Mouse (Mus musculus) macrophage (primary cell): ENCODE data around the gene Lrrn1. TPM values are rescaled to one million over a fixed set of nuclear protein-coding genes. Genes with fewer than 3 reads are reported as not detected.

Experiments used
- H3K27ac ChIP-seq: fragments of 350-480 bp; formaldehyde crosslinking; 2 replicates; pipeline ENCODE4 v1.9.0; 2021
- H3K36me3 ChIP-seq: fragments of 350-480 bp; formaldehyde crosslinking; 2 replicates; pipeline ENCODE4 v1.9.0; 2021; ENCODE audit errors: inconsistent target
- H3K4me3 ChIP-seq: fragments of 350-480 bp; formaldehyde crosslinking; 2 replicates; pipeline ENCODE4 v1.9.0; 2021; ENCODE audit errors: inconsistent target
- H3K79me2 ChIP-seq: fragments of 350-480 bp; formaldehyde crosslinking; 2 replicates; pipeline ENCODE4 v1.9.0; 2021; ENCODE audit errors: inconsistent target
- WGBS: methylation state at CpG from one replicate; pipeline ENCODE4 v1.1.7; 2026; ENCODE audit warnings: inconsistent platforms; ENCODE audit not compliant: missing documents; 5-methylcytosine and 5-hydroxymethylcytosine counted together
- polyA plus RNA-seq: library from polyadenylated mRNA; stranded (reverse); fragments of 250-400 nt; gene quantifications from 3 replicates; pipeline ENCODE4 v1.2.4, GENCODE M21; 2018; ENCODE audit warnings: inconsistent platforms

Gene Lrrn1
- polyA plus RNA-seq, 1 experiment from 2014 or later = not detected

GRCm38 (mm10) chr6:107555364-107555763 is 25.8 kb downstream of the Lrrn1 start:
- no peak overlapping the region for H3K4me3 ChIP-seq
- H3K79me2 ChIP-seq = no peaks in the 10 kb centered on the region
- 90% methylated on average over 5 of the region's 5 CpGs for WGBS
- no peak overlapping the region for H3K27ac ChIP-seq
- no peaks in the 10 kb centered on the region for H3K36me3 ChIP-seq

GRCm38 (mm10) chr6:107556996-107557395 is 27.4 kb downstream of the Lrrn1 start:
- Histone ChIP-seq H3K4me3 (no peak overlapping the region), H3K36me3 (no peaks in the 10 kb centered on the region), H3K27ac (no peak overlapping the region), H3K79me2 (no peaks in the 10 kb centered on the region)
- WGBS = 65% methylated on average over 3 of the region's 3 CpGs

- Histone ChIP-seq H3K79me2 (no peaks in the 10 kb centered on the region), H3K4me3 (no peak overlapping the region)
- WGBS = 87% methylated on average over 3 of the region's 3 CpGs
Measured at GRCm38 (mm10) chr6:107557806-107558205, 28.2 kb downstream of the Lrrn1 start.

GRCm38 (mm10) chr6:107562255-107562654 is 32.7 kb downstream of the Lrrn1 start:
- WGBS = 82% methylated on average over 2 of the region's 2 CpGs
- Histone ChIP-seq H3K4me3 (no peak overlapping the region), H3K27ac (no peak overlapping the region), H3K36me3 (no peaks in the 10 kb centered on the region), H3K79me2 (no peaks in the 10 kb centered on the region)

More at GRCm38 (mm10) chr6:107557806-107558205, 28.2 kb downstream of the Lrrn1 start:
- H3K27ac ChIP-seq = no peak overlapping the region
- H3K36me3 ChIP-seq = no peaks in the 10 kb centered on the region

GRCm38 (mm10) chr6:107566944-107567634 is 37.5 kb downstream of the Lrrn1 start:
- 71% methylated on average over 12 of the region's 12 CpGs for WGBS
- H3K27ac ChIP-seq = no peak overlapping the region
- H3K4me3 ChIP-seq = no peak overlapping the region

GRCm38 (mm10) chr6:107574561-107574960 is 45.0 kb downstream of the Lrrn1 start:
- WGBS = 84% methylated on average over 3 of the region's 3 CpGs
- H3K4me3 ChIP-seq = no peak overlapping the region
- no peaks in the 10 kb centered on the region for H3K36me3 ChIP-seq
- no peaks in the 10 kb centered on the region for H3K79me2 ChIP-seq
- no peak overlapping the region for H3K27ac ChIP-seq

More at GRCm38 (mm10) chr6:107566944-107567634, 37.5 kb downstream of the Lrrn1 start:
- no peaks in the 10 kb centered on the region for H3K36me3 ChIP-seq
- H3K79me2 ChIP-seq = no peaks in the 10 kb centered on the region

GRCm38 (mm10) chr6:107575405-107575804 is 45.8 kb downstream of the Lrrn1 start:
- Histone ChIP-seq H3K79me2 (no peaks in the 10 kb centered on the region), H3K36me3 (no peaks in the 10 kb centered on the region), H3K27ac (no peak overlapping the region), H3K4me3 (no peak overlapping the region)
- WGBS = 70% methylated on average over 3 of the region's 3 CpGs

GRCm38 (mm10) chr6:107577309-107577708 is 47.7 kb downstream of the Lrrn1 start:
- Histone ChIP-seq H3K36me3 (no peaks in the 10 kb centered on the region), H3K27ac (no peak overlapping the region), H3K79me2 (no peaks in the 10 kb centered on the region), H3K4me3 (no peak overlapping the region)
- 98% methylated on average over 5 of the region's 8 CpGs for WGBS

- 100% methylated on average over 1 of the region's 1 CpGs for WGBS
- H3K36me3 ChIP-seq = no peaks in the 10 kb centered on the region
Measured at GRCm38 (mm10) chr6:107583759-107584383, 54.3 kb downstream of the Lrrn1 start.

GRCm38 (mm10) chr6:107605151-107605550 is 75.6 kb downstream of the Lrrn1 start:
- no peak overlapping the region for H3K4me3 ChIP-seq
- H3K79me2 ChIP-seq = no peaks in the 10 kb centered on the region
- no peaks in the 10 kb centered on the region for H3K36me3 ChIP-seq
- H3K27ac ChIP-seq = no peak overlapping the region

More at GRCm38 (mm10) chr6:107583759-107584383, 54.3 kb downstream of the Lrrn1 start:
- no peak overlapping the region for H3K27ac ChIP-seq
- no peak overlapping the region for H3K4me3 ChIP-seq
- H3K79me2 ChIP-seq = no peaks in the 10 kb centered on the region

GRCm38 (mm10) chr6:107614288-107614687 is 84.7 kb downstream of the Lrrn1 start:
- H3K79me2 ChIP-seq = no peaks in the 10 kb centered on the region
- 47% methylated on average over 1 of the region's 1 CpGs for WGBS
- no peak overlapping the region for H3K27ac ChIP-seq
- H3K36me3 ChIP-seq = no peaks in the 10 kb centered on the region
- H3K4me3 ChIP-seq = no peak overlapping the region
